Mouse (Mus musculus) kidney, embryonic 15.5 days (tissue): ENCODE data around the gene Coasy. TPM values are rescaled to one million over a fixed set of nuclear protein-coding genes. Genes with fewer than 3 reads are reported as not detected.
"Not testable (repeated sequence)": the region's sequence is repeated elsewhere in the genome, so short reads cannot be mapped to it uniquely, and the experiment has no call there.

ENCODE experiments used
- ATAC-seq: fragments of 200-750 bp; cut with Nextera tagmentation; replicated peaks from 2 replicates; pipeline ENCODE4 v1.8.0; 2017; ENCODE audit warnings: moderate TSS enrichment; ENCODE audit not compliant: low FRiP score
- H3K27ac ChIP-seq: fragments of 300-500 bp; sonication (generic); 2 replicates; pipeline ENCODE4 v1.5.1; 2015; ENCODE audit warnings: mild to moderate bottlenecking, inconsistent platforms
- H3K27me3 ChIP-seq: fragments of 300-500 bp; sonication (generic); 2 replicates; pipeline ENCODE4 v1.6.1; 2015; ENCODE audit warnings: inconsistent platforms
- H3K36me3 ChIP-seq: fragments of 300-500 bp; sonication (generic); 2 replicates; pipeline ENCODE4 v1.6.1; 2015; ENCODE audit warnings: inconsistent platforms
- H3K4me1 ChIP-seq: fragments of 300-500 bp; sonication (generic); 2 replicates; pipeline ENCODE4 v1.6.1; 2015; ENCODE audit warnings: inconsistent platforms
- H3K4me2 ChIP-seq: fragments of 300-500 bp; sonication (generic); 2 replicates; pipeline ENCODE4 v1.6.1; 2015; ENCODE audit warnings: moderate library complexity, mild to moderate bottlenecking, inconsistent platforms
- H3K4me3 ChIP-seq: fragments of 300-500 bp; sonication (generic); replicated peaks from 2 replicates; pipeline ENCODE4 v1.5.1; 2015; ENCODE audit warnings: mild to moderate bottlenecking, inconsistent platforms
- H3K9ac ChIP-seq: fragments of 300-500 bp; sonication (generic); 2 replicates; pipeline ENCODE4 v1.6.1; 2015; ENCODE audit warnings: mild to moderate bottlenecking, inconsistent platforms
- H3K9me3 ChIP-seq: fragments of 300-500 bp; sonication (generic); replicated peaks from 2 replicates; pipeline ENCODE4 v1.6.1; 2016; ENCODE audit warnings: inconsistent platforms
- WGBS: fragments of 180-500 bp; shearing (Covaris S2); methylation state at CpG from one replicate; pipeline ENCODE4 v1.1.7; 2015; ENCODE audit warnings: mixed read lengths; 5-methylcytosine and 5-hydroxymethylcytosine counted together
- polyA plus RNA-seq: library from polyadenylated mRNA; unstranded; fragments of >200 nt; fragmentation: Nextera tagmentation; extraction: Ambion mirVana; gene quantifications from 2 replicates; pipeline ENCODE4 v1.2.1, GENCODE M21; 2015

The Coasy gene
- polyA plus RNA-seq, 1 experiment from 2014 or later, result 46.3 TPM

DNA sequence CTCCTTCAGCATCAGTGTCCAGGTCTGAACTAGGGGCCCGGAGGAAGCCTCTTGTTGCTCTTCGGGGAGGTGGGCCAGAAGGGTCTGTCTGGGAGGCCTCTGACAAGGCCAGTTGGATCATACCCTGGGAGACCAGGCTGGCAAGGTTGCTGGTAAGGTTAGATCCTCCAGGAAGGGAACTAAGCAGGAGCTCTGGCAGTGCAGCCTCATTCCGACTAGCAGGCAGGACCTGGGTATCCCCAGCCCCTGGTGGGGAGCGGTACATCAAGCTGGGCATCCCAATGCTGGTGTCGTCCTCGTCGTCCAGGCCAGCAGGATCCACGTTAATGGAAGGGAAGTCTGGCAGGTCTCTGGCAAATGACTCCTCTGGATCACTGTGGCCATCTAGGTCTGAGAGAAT is 15.9 kb downstream of the Coasy start:
- Histone ChIP-seq H3K27ac (no peak overlapping the region), H3K9ac (0 out of 2 replicates have a peak overlapping the region, but pooled peaks have one; percentile 12), H3K4me3 (no peak overlapping the region), H3K9me3 (no peaks in the 10 kb centered on the region), H3K36me3 (peaks cover 71% of the 10 kb centered on the region), H3K4me1 (peaks cover 17% of the 10 kb centered on the region), H3K27me3 (no peaks in the 10 kb centered on the region), H3K4me2 (no peak overlapping the region)
- WGBS, result 77% methylated on average over 8 of the region's 8 CpGs
- ATAC-seq, result no peak

DNA sequence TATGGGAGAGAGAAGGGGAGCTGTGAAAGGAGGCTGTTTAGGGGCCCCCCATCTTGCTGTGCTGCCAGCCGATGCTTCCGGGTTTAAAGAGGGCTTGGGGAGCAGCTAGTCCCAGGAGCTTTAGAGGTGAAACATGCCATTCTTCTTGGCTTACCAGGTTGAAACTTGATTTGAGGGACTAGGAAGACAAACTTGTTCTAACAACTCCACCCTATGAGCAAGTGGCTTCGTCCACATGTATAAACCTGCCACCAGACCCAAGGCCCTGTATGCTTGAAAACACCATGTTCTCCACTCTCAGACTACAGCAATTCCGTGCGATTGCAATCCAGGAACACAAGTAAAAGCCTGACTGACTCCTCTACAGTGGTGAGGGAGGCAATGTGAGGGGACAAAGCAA is 20.6 kb downstream of the Coasy start:
- Histone ChIP-seq H3K36me3 (peaks cover 90% of the 10 kb centered on the region), H3K9me3 (no peaks in the 10 kb centered on the region), H3K4me2 (no peak overlapping the region), H3K4me1 (no peaks in the 10 kb centered on the region), H3K27ac (no peak overlapping the region), H3K4me3 (no peak overlapping the region), H3K9ac (no peak overlapping the region), H3K27me3 (no peaks in the 10 kb centered on the region)
- no peak for ATAC-seq
- WGBS, result 90% methylated on average over 5 of the region's 5 CpGs

DNA sequence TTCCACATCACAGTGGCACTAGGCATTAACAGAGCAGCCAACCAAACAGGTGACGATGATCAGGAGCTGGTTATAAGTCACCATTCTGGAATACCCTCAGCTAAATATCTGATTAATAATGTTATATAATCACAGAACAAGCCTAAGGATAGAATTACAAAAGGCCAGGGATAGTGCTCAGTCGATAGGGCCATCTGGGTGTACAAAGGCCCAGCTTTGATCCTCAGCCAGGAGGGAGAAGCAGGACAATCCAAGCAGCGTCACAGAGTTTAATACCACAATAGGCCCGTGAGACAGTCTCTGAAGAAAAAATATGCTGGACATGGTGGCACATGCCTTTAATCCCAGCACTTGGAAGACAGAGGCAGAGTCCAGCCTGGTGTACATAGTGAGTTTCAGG is 27.0 kb downstream of the Coasy start:
- Histone ChIP-seq H3K4me3 (no peak overlapping the region), H3K9ac (no peak overlapping the region), H3K9me3 (no peaks in the 10 kb centered on the region), H3K36me3 (peaks cover 30% of the 10 kb centered on the region), H3K4me1 (no peaks in the 10 kb centered on the region), H3K27me3 (no peaks in the 10 kb centered on the region), H3K4me2 (no peak overlapping the region), H3K27ac (no peak overlapping the region)
- no peak for ATAC-seq
- 76% methylated on average over 4 of the region's 4 CpGs for WGBS

DNA sequence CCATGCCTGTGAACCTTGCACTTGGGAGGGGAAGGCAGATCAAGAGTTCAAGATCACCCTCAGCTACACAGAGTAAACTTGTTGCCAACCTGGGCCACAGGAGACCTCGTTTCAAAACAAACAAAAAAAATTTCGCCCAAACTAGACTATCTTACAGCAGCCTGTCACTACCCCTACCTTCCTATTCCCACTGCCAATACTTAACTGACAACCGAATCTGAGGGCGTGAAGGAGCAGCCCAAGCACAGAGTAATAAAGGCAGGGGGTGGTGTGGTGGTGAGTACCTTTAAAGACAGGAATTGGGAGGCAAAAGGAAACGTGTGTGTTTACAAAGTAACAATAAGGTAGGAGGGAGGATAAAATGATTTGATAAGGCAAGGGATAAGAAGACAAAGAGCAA is 28.3 kb downstream of the Coasy start:
- Histone ChIP-seq H3K4me2 (no peak overlapping the region), H3K27me3 (no peaks in the 10 kb centered on the region), H3K4me1 (peaks cover 3% of the 10 kb centered on the region), H3K4me3 (no peak overlapping the region), H3K36me3 (peaks cover 16% of the 10 kb centered on the region), H3K27ac (no peak overlapping the region), H3K9ac (no peak overlapping the region), H3K9me3 (no peaks in the 10 kb centered on the region)
- 44% methylated on average over 5 of the region's 5 CpGs for WGBS
- no peak for ATAC-seq

DNA sequence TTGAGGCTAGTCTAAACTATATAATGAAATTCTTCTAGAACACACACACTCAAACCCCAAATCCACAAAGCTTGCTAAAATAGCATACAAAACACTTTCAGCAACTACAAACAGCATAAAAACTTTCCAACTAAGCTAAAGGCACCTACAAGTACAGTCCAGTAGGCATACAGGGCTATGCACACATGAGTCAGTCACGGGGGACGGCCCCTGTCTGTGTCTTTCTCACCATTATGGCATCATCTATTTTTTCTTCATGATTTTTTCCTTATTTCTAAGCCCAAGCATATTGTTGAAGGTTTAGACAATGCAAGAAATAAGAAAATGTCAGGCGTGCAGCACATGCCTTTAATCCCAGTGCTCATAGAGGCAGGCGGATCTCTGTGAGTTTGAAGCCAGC is 28.8 kb downstream of the Coasy start:
- no peak for ATAC-seq
- no peak overlapping the region for H3K4me3 ChIP-seq
- peaks cover 8% of the 10 kb centered on the region for H3K4me1 ChIP-seq
- no peaks in the 10 kb centered on the region for H3K27me3 ChIP-seq
- no peak overlapping the region for H3K9ac ChIP-seq
- H3K36me3 ChIP-seq, result peaks cover 12% of the 10 kb centered on the region; the same call in 1 of the 2 replicates
- H3K27ac ChIP-seq, result no peak overlapping the region
- no peaks in the 10 kb centered on the region for H3K9me3 ChIP-seq
- WGBS, result 89% methylated on average over 4 of the region's 4 CpGs
- no peak overlapping the region for H3K4me2 ChIP-seq

DNA sequence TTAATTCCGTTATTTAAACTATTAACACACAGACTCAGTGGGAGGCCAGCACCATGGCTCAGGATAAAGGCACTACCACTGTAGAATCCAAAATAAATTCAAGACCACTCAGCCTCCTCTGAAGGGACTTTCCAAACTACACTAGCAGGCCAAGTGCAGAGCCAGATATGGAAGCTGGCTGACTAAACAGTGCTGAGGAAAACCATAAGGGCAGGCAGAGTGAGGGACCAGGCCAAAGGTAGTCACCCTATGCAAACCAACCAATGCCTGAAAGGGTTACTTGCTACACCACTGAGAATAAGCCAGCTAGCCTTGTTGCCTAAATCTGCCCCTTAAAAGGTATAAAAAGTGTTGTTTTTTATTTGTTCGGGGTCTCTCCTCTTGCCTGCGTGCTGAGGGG is 29.8 kb downstream of the Coasy start:
- H3K4me2 ChIP-seq, result no peak overlapping the region
- ATAC-seq, result no peak
- whole genome bisulfite sequencing, result 92% methylated on average over 3 of the region's 3 CpGs

DNA sequence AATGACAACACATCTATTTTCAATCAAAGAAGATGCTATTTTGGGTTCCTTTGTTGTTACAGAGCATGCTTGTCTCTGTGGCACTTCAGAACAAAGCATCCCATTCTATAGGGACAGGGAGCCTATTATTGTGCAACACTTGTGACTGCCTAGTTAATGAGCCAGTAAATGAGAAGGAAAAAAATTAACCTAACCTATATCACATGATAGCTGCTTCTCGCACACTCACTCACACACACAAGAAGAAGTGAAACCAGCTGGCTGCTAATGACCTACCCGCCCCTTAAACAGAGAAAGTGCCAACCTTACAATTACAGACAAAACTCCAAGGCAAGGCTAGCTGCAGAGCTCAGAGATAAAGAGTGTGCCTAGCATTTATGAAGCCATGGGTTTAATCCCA is 33.2 kb downstream of the Coasy start:
- ATAC-seq, result no peak
- peaks cover 31% of the 10 kb centered on the region for H3K4me1 ChIP-seq
- no peak overlapping the region for H3K9ac ChIP-seq
- H3K36me3 ChIP-seq, result peaks cover 3% of the 10 kb centered on the region; the same call in 1 of the 2 replicates
- H3K4me3 ChIP-seq, result no peak overlapping the region
- H3K9me3 ChIP-seq, result no peaks in the 10 kb centered on the region
- H3K4me2 ChIP-seq, result no peak overlapping the region
- H3K27me3 ChIP-seq, result no peaks in the 10 kb centered on the region
- WGBS, result 53% methylated on average over 2 of the region's 2 CpGs
- peak overlapping the region; percentile 47 for H3K27ac ChIP-seq

More for the DNA sequence above, 29.8 kb downstream of the Coasy start:
- Histone ChIP-seq H3K9me3 (no peaks in the 10 kb centered on the region), H3K9ac (no peak overlapping the region), H3K27ac (no peak overlapping the region), H3K4me1 (peaks cover 11% of the 10 kb centered on the region), H3K27me3 (no peaks in the 10 kb centered on the region), H3K4me3 (no peak overlapping the region), H3K36me3 (peaks cover 10% of the 10 kb centered on the region; the same call in 1 of the 2 replicates)

DNA sequence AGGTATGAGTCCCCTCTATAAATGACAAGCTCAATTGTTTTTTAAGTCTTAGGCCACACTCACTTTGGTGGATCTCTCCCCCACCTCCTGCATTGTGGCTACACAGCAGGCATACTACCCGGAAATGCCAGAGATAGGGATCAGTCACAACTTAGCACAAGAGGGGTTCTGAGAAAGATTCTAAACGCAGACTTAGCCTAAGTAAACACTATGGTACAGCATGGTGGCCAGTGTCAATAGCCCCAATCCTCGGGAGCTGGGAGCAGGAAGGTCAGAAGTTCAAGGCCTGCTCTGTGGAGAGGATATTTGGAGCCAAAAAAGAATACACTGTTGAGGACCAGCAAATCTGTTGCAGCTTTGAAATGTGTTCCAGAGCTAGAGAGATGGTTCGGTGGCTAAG is 35.7 kb downstream of the Coasy start:
- peaks cover 41% of the 10 kb centered on the region for H3K4me1 ChIP-seq
- no peak for ATAC-seq
- H3K27me3 ChIP-seq, result no peaks in the 10 kb centered on the region
- H3K4me2 ChIP-seq, result peak overlapping the region; percentile 94
- 34% methylated on average over 4 of the region's 4 CpGs for WGBS
- peaks cover 17% of the 10 kb centered on the region for H3K36me3 ChIP-seq
- H3K4me3 ChIP-seq, result peak overlapping the region; percentile 86
- peak overlapping the region; percentile 86; the same call in 1 of the 2 replicates for H3K9ac ChIP-seq
- no peak overlapping the region for H3K27ac ChIP-seq
- no peaks in the 10 kb centered on the region for H3K9me3 ChIP-seq

DNA sequence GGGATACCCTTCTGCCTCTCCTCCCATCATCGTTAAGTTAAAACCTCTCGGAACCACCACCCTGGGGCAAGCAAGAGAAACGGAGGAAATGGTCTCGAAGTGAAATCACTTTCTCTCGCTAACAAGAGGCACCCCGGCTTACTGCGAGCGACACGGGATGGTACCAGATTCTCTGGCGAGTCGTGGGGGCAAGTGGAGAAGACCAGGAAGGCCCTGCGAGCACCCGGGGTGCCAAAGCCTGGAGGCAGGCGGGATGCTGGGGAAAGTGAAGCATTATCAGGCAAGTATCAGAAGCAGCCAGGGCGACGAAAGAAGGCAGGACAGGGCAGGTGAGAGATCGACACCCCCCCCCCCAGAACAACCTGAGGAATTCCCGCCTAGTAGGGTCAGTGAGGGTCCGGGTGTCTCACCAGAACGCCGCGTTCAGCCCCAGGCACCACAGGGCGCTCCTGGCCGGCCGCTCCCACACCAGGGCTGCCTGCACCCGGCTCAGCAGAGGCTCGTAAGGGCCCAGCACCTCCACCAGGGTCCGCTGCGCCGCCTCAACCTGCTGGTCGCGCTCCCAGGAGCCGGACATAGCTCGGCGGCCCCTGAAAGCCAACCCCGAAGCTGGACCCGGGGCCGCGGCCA is 36.9 kb downstream of the Coasy start:
- under 1% methylated on average over 39 of the region's 39 CpGs for WGBS
- H3K4me2 ChIP-seq, result peak overlapping the region; percentile 94
- peak overlapping the region; percentile 86 for H3K9ac ChIP-seq
- peak; percentile 84; the same call in 1 of the 2 replicates for ATAC-seq
- peak overlapping the region; percentile 86 for H3K4me3 ChIP-seq
- H3K36me3 ChIP-seq, result peaks cover 23% of the 10 kb centered on the region
- H3K9me3 ChIP-seq, result no peaks in the 10 kb centered on the region
- peaks cover 41% of the 10 kb centered on the region for H3K4me1 ChIP-seq
- no peaks in the 10 kb centered on the region for H3K27me3 ChIP-seq
- peak overlapping the region; percentile 95 for H3K27ac ChIP-seq

DNA sequence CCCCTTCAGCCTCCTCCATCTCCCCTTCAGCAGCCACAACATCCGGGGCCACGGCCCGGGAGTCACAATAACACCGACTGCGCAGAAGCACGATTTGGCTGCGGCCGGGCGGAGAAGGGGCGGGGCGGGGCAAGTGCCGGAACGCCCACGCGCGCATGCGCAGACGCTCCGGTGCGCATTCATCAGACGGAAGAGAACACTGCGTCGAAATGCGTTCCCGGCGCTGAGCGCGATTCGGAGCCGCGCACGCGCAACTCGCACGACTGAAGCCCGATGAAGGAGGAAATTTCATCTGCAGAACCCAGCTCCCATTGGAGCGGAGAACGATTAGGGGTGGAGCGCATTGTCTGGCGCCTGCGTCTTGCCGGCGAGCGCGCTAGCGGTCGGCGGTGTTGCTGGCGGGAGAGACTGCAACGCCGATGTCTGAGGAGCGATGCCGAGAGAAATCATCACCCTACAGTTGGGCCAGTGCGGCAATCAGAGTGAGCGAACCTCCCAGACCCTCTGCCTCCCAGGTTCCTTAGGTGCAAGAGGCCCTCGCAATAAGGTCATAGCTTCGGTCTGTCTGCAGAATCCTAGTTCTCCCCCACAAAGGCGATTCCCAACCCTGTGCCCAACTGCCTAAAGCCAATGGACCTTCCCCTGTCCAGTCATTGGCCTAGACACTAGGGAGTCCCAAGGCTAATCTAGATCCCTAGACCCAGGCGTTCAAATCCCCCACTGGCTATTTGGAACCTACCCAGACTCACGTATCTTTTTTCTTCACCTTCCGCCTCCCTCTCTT is 37.6 kb downstream of the Coasy start, which contains the start of the genes Retreg3 and Tubg1:
Gene Retreg3, minus strand, starts transcription at position 133 of the 784 bp plus-strand sequence.
Gene Tubg1, plus strand, starts transcription at position 178 of the 784 bp plus-strand sequence.
- Histone ChIP-seq H3K27me3 (no peaks in the 10 kb centered on the region), H3K9ac (peak within 1 kb of the TSS; percentile 86), H3K4me1 (peaks cover 41% of the 10 kb centered on the region), H3K27ac (peak within 1 kb of the TSS; percentile 95), H3K4me2 (peak within 1 kb of the TSS; percentile 94), H3K36me3 (peaks cover 28% of the 10 kb centered on the region), H3K9me3 (no peaks in the 10 kb centered on the region), H3K4me3 (peak within 1 kb of the TSS; percentile 86)
- ATAC-seq, result peak; percentile 95
- WGBS, result under 1% methylated on average over 61 of the region's 61 CpGs

DNA sequence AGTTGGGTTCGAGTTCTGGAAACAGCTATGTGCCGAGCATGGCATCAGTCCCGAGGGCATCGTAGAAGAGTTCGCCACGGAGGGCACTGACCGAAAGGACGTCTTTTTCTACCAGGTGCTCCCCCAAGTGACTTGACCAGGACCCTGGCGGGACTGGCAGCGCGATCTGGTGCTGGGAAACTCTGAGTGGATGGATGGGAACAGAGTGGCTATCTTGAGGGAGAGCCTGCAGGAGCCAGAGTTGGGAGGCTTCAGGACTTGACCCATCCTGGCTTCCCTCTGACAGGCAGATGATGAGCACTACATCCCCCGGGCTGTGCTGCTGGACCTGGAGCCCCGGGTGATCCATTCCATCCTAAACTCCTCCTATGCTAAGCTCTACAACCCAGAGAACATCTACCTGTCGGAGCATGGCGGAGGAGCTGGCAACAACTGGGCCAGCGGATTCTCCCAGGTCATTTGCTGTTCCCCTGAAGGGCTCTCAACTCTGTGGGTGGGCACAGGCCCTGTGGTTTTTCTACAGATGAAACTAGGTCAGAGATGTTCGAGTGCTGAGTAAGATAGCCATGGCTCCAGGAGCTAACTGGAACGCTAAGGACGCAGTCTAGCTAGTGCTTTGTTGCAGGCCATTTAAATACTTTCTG is 38.3 kb downstream of the Coasy start:
- no peak for ATAC-seq
- H3K27me3 ChIP-seq, result no peaks in the 10 kb centered on the region
- H3K4me1 ChIP-seq, result peaks cover 38% of the 10 kb centered on the region
- 17% methylated on average over 19 of the region's 19 CpGs for WGBS
- peak overlapping the region; percentile 79 for H3K9ac ChIP-seq
- peak overlapping the region; percentile 95 for H3K27ac ChIP-seq
- H3K4me2 ChIP-seq, result peak overlapping the region; percentile 94
- H3K9me3 ChIP-seq, result no peaks in the 10 kb centered on the region
- peaks cover 35% of the 10 kb centered on the region for H3K36me3 ChIP-seq
- H3K4me3 ChIP-seq, result peak overlapping the region; percentile 86

DNA sequence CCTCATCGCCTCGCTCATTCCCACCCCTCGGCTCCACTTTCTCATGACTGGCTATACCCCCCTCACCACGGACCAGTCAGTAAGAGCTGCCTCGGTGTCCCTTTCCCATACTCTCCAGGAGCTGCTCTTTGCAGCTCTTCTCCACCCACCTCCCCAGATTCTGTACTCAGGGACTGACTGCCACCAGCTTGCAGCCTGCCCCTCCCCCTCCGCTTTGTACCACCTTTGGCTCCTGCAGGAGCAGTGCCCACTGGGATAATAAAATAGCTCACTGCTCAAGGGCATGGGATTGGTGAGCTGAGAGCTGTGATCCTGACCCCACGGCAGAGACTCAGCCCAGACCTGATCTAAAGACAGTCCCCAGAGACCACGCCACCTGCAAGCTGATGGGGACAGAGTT is 42.1 kb downstream of the Coasy start:
- not testable (repeated sequence) for ATAC-seq, H3K9ac ChIP-seq, H3K27me3 ChIP-seq, H3K4me3 ChIP-seq, H3K4me2 ChIP-seq, H3K9me3 ChIP-seq, H3K27ac ChIP-seq
- peaks cover 12% of the 10 kb centered on the region for H3K4me1 ChIP-seq
- WGBS, result 91% methylated on average over 8 of the region's 8 CpGs
- peaks cover 48% of the 10 kb centered on the region for H3K36me3 ChIP-seq
